Mouse (Mus musculus): ENCODE results near the gene Ttc28.

Ttc28 gene

GRCm38 (mm10) chr5:111085849-111086248 lies 206.2 kb downstream of the Ttc28 start:
- DNase-seq (ENCODE audit: extremely low spot score, low spot score) = no peak

GRCm38 (mm10) chr5:111096750-111097149 lies 217.1 kb downstream of the Ttc28 start:
- DNase-seq (ENCODE audit: extremely low spot score, low spot score) = no peak

GRCm38 (mm10) chr5:111097233-111098160 lies 217.9 kb downstream of the Ttc28 start:
- no peak for DNase-seq (ENCODE audit: extremely low spot score, low spot score)

DNA sequence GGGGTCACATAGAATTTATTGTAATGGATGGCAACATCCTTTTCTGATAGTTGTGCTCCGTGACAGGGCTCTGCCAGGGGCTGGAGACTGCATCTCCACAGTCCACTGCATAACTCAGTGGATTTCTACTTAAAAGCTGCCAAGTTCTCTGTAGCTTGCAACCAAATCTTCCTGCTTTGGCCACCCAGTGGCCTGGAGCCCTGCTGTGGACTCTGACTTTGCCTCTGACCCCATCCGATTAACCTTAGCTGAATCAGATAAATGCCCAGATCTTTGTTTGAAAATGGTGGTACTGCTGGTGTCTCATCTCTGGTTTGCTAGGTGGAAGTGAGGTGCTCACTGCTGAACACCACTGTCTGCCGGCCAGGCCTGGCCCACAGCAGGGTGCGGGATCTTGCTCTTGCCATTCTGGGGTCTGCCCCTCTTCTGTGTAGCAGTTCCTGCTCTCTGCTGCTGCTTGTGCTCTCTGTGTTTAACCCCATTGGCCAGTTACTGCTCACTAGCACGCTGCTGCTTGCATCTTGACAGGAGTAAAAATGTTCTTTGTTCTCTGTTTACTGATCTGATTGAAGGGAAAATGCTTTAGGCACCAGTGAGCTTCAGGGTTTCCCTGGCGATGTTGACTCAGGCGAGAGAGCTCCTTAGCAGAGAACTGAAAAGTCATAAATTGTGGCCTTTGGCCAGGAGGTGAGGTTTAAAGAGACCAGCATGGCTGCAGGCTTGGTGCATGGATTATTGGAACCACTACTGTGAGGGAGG lies 219.1 kb downstream of the Ttc28 start:
- DNase-seq (ENCODE audit: extremely low spot score, low spot score) = peak; percentile 37

DNA sequence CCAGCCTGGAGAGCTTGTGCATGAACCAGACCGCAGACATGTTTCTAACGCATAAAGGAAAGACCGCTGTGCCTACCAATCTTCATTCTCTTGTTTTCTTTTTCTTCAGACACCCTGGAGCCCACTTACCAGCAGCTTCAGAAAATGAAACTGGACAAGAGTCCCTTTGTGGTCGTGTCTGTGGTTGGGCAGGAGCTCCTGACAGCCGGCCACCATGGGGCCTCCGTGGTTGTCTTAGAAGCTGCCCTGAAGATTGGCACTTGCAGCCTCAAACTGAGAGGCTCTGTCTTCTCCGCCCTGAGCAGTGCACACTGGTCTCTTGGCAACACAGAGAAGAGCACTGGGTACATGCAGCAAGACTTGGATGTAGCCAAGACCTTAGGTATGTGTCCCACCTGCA lies 221.0 kb downstream of the Ttc28 start:
- DNase-seq (ENCODE audit: extremely low spot score, low spot score) = no peak

DNA sequence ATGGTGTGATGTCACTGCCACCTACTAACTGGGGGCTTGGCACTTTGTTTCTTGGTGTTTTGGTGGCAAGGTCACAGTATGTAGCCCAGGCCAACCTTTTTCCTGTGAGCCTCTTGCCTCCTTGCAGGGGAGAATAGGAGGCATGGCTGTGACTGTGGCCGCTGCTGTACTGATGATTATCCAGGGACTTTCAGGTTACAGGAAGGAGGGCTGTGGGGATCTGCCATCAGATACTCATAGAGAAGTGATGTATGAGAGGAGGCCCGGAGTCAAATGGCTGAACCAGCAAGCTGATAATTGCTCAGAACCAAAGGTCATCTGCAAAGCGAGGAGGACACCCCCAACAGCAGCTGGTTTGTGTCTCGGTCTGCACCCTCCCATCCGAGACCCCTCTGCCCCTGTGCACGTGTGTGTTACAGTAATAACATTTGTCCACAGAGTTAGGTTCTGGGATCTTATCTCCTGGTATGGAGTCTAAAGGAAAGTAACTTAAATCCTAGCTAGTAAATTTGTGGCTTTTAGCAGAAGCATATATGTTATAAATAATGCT lies 221.9 kb downstream of the Ttc28 start:
- no peak for DNase-seq (ENCODE audit: extremely low spot score, low spot score)

GRCm38 (mm10) chr5:111104801-111105200 lies 225.2 kb downstream of the Ttc28 start:
- no peak for DNase-seq (ENCODE audit: extremely low spot score, low spot score)

DNA sequence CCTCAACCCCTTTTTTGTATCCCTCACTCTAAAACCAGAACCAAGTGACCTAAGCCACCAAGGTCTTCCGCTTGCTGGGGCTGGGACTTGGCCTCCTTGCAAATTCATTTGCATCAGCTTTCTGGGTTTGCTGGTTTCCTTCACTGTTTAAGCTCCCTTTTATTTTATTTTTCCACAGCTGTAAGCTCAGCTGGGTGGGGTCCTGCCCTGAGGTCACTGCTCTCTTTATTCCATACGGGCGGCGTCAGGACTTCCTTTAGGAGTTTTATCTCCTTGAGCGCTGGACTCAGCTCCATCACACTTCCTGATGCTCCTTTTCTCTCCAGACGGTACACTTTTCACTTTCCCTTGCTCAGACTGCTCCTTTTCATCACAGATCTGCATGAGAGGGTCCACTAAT lies 231.8 kb downstream of the Ttc28 start:
- DNase-seq (ENCODE audit: extremely low spot score, low spot score) = no peak

GRCm38 (mm10) chr5:111113183-111113582 lies 233.6 kb downstream of the Ttc28 start:
- no peak for DNase-seq (ENCODE audit: extremely low spot score, low spot score)

DNA sequence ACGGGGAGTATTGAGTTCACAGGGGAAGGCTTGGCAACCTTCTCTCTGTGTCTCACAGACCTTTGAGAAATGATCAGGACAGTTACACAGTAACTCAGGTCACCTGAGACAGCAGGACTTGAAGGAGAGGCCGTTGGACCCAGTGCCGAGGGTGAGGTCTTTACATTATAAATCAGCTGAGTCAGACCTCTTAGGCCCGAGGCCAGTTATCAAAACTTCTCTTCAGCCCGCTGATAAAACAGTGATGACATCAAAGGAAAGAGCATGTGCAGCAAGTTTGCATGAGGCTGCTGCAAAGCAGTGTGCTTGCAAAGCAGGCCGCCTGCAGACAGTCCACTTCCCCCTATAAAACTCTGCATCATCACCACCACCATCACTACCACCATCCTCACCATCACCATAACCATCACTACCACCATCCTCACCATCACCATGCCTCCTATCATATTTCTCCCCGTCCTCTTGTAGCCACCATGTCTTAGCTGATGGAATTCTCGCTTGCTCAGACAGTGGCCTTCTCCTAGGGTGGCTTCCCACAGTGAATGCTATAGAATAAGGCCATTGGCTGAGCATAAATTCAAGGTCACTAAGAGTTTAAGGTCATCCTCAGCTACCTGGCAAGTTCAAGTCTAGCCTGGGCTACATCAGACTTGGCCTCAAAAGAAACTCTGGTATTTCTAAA lies 234.2 kb downstream of the Ttc28 start:
- no peak for DNase-seq (ENCODE audit: extremely low spot score, low spot score)

DNA sequence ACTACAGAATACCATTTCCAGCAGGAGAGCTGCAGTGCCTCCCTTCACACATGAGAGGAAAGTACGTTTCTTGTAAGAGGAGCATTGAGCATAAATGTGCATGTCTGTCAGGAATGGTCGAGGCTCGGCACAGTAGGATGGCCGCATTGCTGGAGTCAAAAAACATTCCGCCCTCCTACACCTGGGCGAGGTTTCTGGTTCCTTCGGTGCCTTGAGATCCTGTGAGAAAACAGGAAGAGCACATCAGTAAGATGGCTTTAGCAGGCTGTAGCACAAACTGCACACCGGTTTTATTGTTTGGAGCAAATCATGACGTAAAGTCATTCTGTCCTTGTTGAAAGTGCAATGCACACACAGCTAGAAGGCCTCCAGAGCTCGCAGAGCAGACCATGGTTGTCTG lies 235.0 kb downstream of the Ttc28 start:
- DNase-seq (ENCODE audit: extremely low spot score, low spot score) = no peak

GRCm38 (mm10) chr5:111115519-111116350 lies 236.1 kb downstream of the Ttc28 start:
- peak; percentile 42 for DNase-seq (ENCODE audit: extremely low spot score, low spot score)

DNA sequence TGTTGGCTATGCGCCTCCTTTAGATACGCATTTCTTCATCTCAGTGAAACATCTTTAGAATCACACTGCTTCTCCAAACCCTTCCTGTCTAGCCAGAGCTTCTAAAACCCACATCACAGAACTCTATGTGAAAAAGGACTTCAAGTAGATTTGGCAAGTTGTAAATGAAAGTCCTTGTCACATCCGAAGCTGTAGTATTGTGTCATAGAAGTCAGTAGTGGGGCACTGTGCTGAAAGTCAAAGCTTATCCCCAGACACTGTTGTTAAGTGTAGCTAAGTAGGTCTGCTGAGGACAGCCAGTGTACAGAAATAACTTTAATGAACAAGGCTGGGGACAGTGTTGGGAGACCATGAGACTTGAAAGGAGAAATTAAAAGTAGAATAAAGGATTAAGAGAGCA lies 240.2 kb downstream of the Ttc28 start:
- no peak for DNase-seq (ENCODE audit: extremely low spot score, low spot score)

GRCm38 (mm10) chr5:111120298-111120697 lies 240.7 kb downstream of the Ttc28 start:
- no peak for DNase-seq (ENCODE audit: extremely low spot score, low spot score)

DNA sequence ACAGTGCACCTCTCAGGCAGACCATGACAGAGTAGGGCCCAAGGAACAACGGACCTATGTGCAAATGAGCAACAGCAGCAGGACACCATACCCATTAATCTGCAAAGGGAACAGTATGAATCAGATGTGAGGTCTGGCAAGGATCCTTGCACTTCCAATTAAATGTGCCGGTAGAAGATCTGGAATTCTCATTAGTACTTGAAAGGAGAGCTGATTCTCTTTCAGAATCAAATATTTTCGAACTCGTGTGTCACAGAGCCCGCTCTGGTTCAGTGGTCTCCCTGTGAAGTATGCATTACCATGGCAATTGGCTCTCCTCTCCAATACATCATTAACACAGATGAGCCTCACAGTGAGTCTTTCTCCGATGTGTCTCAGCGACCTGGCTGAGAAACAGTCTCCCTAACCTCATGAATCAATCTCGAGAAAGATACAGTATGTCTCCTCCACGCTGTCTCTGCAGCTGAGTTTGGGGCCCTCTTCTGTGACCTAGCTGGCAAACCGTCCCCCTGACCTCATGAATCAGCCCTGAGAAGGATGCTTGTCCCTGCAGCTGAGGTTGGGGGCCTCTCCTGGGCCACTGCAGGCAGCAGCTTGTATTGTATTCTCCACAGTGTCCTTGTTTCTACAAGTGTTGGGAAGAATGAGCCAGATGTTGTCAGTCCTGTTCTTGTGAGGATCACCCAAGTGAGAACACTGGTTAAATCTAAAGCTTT lies 241.3 kb downstream of the Ttc28 start:
- peak; percentile 38 for DNase-seq (ENCODE audit: extremely low spot score, low spot score)

GRCm38 (mm10) chr5:111122332-111123049 lies 242.9 kb downstream of the Ttc28 start:
- DNase-seq (ENCODE audit: extremely low spot score, low spot score) = no peak

GRCm38 (mm10) chr5:111123050-111123746 lies 243.6 kb downstream of the Ttc28 start:
- no peak for DNase-seq (ENCODE audit: extremely low spot score, low spot score)

DNA sequence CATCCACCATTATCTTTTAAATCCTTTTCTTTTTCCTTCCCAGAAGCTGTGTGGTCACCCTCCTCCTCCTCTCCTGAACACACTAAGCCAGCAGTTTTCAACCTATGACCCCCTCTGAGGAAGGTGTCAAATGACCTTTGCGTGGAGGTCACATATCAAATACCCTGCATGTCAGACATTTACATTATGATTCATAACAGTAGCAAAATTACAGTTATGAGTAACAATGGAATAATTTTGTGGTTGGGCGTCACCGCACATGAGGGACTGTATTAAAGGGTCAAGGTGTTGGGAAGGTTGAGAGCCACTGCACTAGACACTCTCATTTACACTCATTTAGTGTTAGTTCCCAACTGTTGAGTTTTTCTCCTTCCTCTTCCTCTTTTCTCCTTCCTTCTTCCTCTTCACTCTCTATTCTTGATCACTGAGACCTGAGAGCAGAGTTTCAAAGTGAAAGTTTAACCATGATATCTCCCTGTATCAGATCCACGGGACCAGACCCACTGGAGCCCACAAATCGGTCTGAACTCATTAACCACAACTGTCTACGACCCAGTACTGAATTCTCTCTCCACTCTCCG lies 245.1 kb downstream of the Ttc28 start:
- DNase-seq (ENCODE audit: extremely low spot score, low spot score) = no peak

All from neural tube, embryonic 10.5 days (tissue).